Mouse (Mus musculus): Measurements from ENCODE around the gene Itih5. TPM values are rescaled to one million over a fixed set of nuclear protein-coding genes. Genes with fewer than 3 reads are reported as not detected.

The Itih5 gene
- polyA plus RNA-seq, 1 experiment from 2014 or later, result 2.5 TPM

DNA sequence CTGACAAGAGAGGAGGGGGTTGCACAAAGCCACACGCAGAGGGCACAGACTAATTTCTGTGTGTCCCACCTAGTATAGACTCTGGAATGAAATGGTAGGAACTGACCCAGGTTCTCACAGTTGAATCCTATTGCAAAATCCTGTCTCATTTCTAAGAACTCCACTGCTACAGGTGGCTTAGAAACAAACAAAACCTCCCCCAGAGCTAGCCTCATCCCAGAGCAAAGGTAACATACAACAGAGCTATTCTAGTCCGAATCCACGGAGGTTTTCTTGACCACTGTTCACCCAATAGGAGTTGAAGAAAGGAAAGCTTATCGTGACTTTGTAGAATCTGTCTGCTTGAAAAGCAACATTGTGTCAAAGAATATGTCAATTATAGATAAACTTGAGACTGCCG lies 130.3 kb downstream of the Itih5 start:
- Histone ChIP-seq H3K4me3 (no peak overlapping the region), H3K27me3 (ENCODE audit: low read depth, poor library complexity, severe bottlenecking) (peaks cover 50% of the 10 kb centered on the region), H3K27ac (no peak overlapping the region), H3K36me3 (no peaks in the 10 kb centered on the region), H3K9me3 (replicated peaks) (no peaks in the 10 kb centered on the region), H3K4me1 (peaks cover 20% of the 10 kb centered on the region)
- 41% methylated on average over 5 of the region's 5 CpGs for WGBS
- no peak for DNase-seq (ENCODE audit: low spot score)

DNA sequence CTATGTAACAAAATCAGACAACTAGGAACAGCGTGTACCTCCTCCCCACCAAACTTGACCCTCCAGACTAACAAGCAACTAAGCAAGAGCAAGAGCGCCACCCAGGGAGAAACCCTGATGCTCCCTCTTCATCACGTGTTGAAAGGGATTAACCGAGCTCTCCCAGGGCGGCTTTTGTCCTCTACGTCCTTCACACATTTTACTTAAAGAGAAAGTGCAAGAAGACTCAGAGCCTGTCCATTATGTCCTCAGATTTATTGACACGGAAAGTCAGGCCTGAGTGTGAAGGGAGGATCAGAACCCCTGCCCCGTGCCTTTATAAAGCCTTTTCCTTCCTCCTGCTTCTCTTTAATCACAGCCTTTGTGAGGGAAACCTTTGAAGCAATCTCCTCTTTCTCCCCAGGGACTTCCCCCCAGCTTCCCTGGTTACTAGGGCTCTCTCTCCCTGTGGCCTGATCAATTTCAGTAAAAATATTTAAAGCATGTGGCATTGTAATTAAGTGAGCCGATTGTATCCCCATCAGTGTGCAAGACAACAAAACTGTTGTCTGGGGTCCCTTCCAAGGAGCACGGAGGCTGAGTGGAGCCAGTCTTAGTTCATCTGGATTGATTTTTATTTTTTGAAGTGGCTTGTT lies 131.4 kb downstream of the Itih5 start:
- no peak overlapping the region for H3K4me3 ChIP-seq
- no peaks in the 10 kb centered on the region for H3K9me3 ChIP-seq (replicated peaks)
- peak; percentile 43 for DNase-seq (ENCODE audit: low spot score)
- 4% methylated on average over 10 of the region's 10 CpGs for WGBS
- peaks cover 20% of the 10 kb centered on the region for H3K4me1 ChIP-seq
- H3K27me3 ChIP-seq (ENCODE audit: low read depth, poor library complexity, severe bottlenecking), result peaks cover 50% of the 10 kb centered on the region
- no peak overlapping the region for H3K27ac ChIP-seq
- no peaks in the 10 kb centered on the region for H3K36me3 ChIP-seq

DNA sequence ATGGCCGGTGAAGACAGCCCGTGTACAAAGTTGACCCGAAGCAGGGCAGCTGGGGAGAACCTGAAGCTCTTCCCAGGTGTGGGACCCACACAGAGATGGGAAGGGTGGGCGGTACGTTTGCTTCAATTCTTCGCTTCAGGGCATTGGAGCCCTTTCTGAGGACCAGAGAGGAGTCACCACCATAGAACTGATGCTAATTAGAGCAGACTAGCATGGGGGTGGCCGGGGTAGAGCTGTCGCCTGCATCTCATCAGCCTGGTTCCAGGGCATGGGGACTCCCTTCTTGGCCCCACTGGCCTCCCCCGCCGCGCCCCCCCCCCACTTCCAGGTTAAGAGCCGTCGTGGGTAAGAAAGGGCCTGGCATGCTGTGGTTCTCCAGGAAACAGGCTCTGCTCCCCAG lies 132.6 kb downstream of the Itih5 start:
- 23% methylated on average over 13 of the region's 13 CpGs for WGBS
- no peak overlapping the region for H3K27ac ChIP-seq
- H3K4me3 ChIP-seq, result no peak overlapping the region
- peaks cover 20% of the 10 kb centered on the region for H3K4me1 ChIP-seq
- no peak for DNase-seq (ENCODE audit: low spot score)
- H3K9me3 ChIP-seq (replicated peaks), result no peaks in the 10 kb centered on the region
- H3K27me3 ChIP-seq (ENCODE audit: low read depth, poor library complexity, severe bottlenecking), result peaks cover 50% of the 10 kb centered on the region
- H3K36me3 ChIP-seq, result no peaks in the 10 kb centered on the region

DNA sequence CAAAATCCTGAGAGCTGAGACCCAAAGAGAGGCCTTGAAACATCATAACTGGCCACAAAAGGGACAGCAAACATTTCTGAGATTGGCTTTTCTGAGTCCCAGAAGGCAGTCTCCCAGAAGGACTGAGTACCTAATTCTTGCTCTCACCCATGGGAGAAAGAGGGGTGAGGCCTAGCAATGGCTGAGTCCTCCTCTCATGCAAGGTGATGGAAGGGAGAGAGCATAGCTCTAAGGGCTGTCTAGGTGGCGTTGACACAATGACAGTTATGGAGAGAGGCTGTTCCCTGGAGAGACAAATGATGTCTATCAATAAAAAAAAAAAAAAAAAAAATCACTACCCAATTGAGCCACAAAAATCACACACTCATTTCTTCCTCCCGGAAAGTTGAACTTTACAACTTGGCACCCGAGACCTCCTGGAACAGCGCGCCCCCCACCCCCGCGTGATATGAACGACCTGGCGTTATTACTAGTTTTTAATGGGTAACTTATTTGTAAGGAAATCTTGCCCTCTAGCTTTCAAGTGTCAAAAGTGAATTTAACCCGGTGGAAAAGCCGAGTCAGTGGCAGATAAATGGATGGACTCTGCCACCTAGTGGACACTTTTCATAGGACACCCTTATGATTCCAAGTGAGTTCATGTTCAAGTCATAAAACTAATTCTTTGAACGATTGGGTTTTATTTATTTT lies 134.9 kb downstream of the Itih5 start:
- 16% methylated on average over 12 of the region's 12 CpGs for WGBS
- DNase-seq (ENCODE audit: low spot score), result peak; percentile 68

DNA sequence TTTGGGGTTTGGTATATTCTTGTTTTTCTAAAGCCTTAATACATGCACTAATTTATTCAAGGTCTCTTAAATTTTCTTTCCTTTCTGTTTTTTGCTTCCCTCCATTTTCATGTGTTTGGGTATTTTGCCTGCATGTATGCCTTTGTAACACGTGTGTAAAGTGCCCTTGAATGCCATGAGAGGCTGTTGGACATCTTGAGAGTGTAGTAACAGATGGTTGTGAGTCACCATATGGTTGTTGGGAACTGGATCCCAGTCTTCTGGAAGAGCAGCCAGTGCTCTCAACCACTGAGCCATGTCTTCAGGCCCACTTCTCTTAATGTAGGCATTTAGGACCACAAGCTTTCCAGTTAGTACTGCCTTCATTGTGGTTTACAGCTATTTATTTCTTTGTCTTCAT lies 135.5 kb downstream of the Itih5 start:
- Histone ChIP-seq H3K27ac (no peak overlapping the region), H3K27me3 (ENCODE audit: low read depth, poor library complexity, severe bottlenecking) (peaks cover 39% of the 10 kb centered on the region), H3K36me3 (no peaks in the 10 kb centered on the region), H3K9me3 (replicated peaks) (no peaks in the 10 kb centered on the region), H3K4me3 (no peak overlapping the region), H3K4me1 (peaks cover 14% of the 10 kb centered on the region)
- WGBS, result 0% methylated on average over 1 of the region's 1 CpGs
- DNase-seq (ENCODE audit: low spot score), result no peak

More for the DNA sequence above, 134.9 kb downstream of the Itih5 start:
- Histone ChIP-seq H3K9me3 (replicated peaks) (no peaks in the 10 kb centered on the region), H3K4me3 (no peak overlapping the region), H3K4me1 (peaks cover 15% of the 10 kb centered on the region), H3K27ac (no peak overlapping the region), H3K36me3 (no peaks in the 10 kb centered on the region), H3K27me3 (ENCODE audit: low read depth, poor library complexity, severe bottlenecking) (peaks cover 45% of the 10 kb centered on the region)

DNA sequence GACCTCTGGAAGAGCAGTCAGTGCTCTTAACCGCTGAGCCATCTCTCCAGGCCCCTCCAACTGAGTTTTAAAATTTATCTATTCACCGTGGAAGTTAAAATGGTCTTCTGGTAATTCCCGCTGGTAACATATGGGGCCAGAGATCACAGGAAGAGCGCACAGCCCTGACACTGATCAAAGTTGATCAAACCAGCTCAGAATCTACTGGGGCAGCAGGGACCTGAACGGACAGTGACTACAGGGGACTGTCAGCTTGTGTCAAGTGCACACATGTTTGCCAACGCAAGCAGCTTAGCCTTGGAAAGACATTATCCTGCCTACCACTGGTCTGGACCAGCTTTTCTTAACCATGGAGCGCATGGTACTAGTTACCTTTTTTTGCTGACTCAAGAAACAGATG lies 136.7 kb downstream of the Itih5 start:
- WGBS, result 84% methylated on average over 7 of the region's 7 CpGs
- Histone ChIP-seq H3K27me3 (ENCODE audit: low read depth, poor library complexity, severe bottlenecking) (peaks cover 28% of the 10 kb centered on the region), H3K4me1 (peaks cover 11% of the 10 kb centered on the region), H3K9me3 (replicated peaks) (no peaks in the 10 kb centered on the region), H3K4me3 (no peak overlapping the region), H3K27ac (no peak overlapping the region), H3K36me3 (no peaks in the 10 kb centered on the region)
- no peak for DNase-seq (ENCODE audit: low spot score)

DNA sequence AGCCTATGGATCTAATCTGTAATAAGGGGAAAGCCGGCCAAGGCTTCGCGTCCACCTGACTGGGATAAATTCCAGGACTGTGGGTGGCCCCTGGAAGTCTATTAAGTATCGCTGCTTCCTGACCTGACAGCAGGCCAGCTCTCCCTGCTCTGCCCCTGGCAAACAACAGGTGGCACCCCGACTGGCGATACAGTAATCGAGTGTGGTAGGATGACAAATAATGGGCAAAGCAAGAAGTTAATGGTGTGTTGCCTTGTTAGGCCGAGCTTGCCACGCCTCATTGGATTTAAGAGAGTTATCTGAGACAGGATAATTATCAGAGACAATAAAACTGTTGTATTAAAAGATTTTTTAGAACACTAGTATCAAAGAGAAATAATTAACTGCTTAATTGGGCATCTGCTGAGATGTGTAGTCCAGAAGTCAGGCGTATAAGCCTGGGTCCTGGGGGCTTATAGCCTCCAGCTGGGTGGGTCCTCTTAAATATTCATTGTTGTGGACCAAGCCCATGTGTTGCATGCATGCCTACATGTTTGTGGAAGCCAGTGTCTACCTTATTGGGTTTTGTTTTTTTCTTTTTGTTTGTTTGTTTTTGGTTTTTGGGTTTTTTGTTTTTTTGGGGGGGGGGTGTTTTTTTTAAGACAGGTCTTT lies 140.3 kb downstream of the Itih5 start:
- Histone ChIP-seq H3K4me1 (peaks cover 16% of the 10 kb centered on the region), H3K4me3 (no peak overlapping the region), H3K27me3 (ENCODE audit: low read depth, poor library complexity, severe bottlenecking) (peaks cover 8% of the 10 kb centered on the region; the same call in 1 of the 2 replicates), H3K27ac (no peak overlapping the region), H3K36me3 (no peaks in the 10 kb centered on the region), H3K9me3 (replicated peaks) (no peaks in the 10 kb centered on the region)
- no peak for DNase-seq (ENCODE audit: low spot score)
- WGBS, result 47% methylated on average over 10 of the region's 10 CpGs

DNA sequence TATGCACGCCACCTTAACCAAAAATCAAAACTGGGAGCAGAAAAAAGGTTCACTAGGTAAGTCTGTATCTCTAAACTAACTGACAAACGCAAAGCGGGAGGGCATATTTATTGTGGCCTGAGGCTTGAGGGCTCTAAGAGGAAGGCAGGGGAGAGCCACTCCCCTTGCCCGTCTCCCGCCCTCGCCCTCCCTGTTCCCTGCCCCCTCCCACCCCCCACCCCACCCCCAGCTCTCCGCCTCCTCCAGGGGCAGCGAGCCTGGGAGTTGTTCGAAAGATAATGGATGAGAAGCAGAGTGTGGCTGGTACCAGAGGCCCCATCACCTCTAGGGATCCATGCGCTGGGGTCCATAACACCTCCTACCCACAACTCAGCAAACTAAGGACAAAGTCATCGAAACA lies 142.5 kb downstream of the Itih5 start:
- peak; percentile 46 for DNase-seq (ENCODE audit: low spot score)
- 5% methylated on average over 11 of the region's 11 CpGs for WGBS
- no peaks in the 10 kb centered on the region for H3K9me3 ChIP-seq (replicated peaks)
- peaks cover 20% of the 10 kb centered on the region for H3K4me1 ChIP-seq
- no peaks in the 10 kb centered on the region for H3K36me3 ChIP-seq
- peak overlapping the region; percentile 38 for H3K4me3 ChIP-seq
- peaks cover 14% of the 10 kb centered on the region; the same call in 1 of the 2 replicates for H3K27me3 ChIP-seq (ENCODE audit: low read depth, poor library complexity, severe bottlenecking)
- H3K27ac ChIP-seq, result no peak overlapping the region

DNA sequence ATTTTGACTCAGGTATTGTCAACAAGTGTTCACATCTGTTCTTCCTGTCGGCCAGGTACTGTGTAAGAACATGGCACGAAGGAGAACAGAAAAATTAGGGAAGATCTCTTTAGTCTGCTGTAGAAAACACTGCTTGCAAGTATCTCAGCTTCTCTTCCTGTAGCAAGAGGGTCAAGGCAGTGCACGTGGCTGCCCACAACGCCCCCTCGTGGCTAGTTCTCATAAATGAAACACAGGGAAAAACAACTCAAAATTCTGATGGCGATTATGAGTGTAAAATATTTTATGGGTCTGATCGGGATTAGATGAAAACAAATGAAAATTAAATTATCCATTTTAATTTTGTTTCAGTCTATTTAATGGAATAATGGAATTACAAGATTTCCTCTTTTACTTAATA lies 146.9 kb downstream of the Itih5 start:
- WGBS, result 53% methylated on average over 7 of the region's 7 CpGs
- no peaks in the 10 kb centered on the region for H3K9me3 ChIP-seq (replicated peaks)
- H3K36me3 ChIP-seq, result no peaks in the 10 kb centered on the region
- H3K27ac ChIP-seq, result no peak overlapping the region
- peaks cover 13% of the 10 kb centered on the region for H3K4me1 ChIP-seq
- DNase-seq (ENCODE audit: low spot score), result no peak
- H3K4me3 ChIP-seq, result no peak overlapping the region
- H3K27me3 ChIP-seq (ENCODE audit: low read depth, poor library complexity, severe bottlenecking), result peaks cover 9% of the 10 kb centered on the region; the same call in 1 of the 2 replicates

DNA sequence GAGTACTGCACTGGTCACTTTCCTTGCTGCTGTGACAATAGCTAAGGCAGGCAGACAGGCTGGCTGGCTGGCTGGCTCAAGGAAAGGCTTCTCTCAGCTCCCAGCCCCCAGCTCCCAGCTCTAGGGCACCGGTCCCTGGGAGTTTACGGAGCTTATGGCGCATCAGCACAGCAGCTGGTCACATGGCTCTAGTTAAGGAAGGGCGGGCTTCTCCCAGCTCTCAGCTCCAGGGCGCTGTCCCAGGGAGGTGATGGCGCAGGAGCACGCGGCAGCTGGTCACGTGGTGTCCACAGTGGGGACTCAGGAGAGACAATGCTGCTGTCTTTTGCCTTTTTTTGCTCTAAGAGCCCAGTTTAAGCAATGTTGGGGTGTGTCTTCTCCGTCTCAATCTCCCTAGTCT lies 147.4 kb downstream of the Itih5 start:
- WGBS, result 40% methylated on average over 10 of the region's 10 CpGs
- H3K27me3 ChIP-seq (ENCODE audit: low read depth, poor library complexity, severe bottlenecking), result peaks cover 9% of the 10 kb centered on the region; the same call in 1 of the 2 replicates
- H3K4me3 ChIP-seq, result no peak overlapping the region
- peak overlapping the region; percentile 26; the same call in 1 of the 2 replicates for H3K27ac ChIP-seq
- peak; percentile 47 for DNase-seq (ENCODE audit: low spot score)
- no peaks in the 10 kb centered on the region for H3K9me3 ChIP-seq (replicated peaks)
- no peaks in the 10 kb centered on the region for H3K36me3 ChIP-seq
- H3K4me1 ChIP-seq, result peaks cover 9% of the 10 kb centered on the region

DNA sequence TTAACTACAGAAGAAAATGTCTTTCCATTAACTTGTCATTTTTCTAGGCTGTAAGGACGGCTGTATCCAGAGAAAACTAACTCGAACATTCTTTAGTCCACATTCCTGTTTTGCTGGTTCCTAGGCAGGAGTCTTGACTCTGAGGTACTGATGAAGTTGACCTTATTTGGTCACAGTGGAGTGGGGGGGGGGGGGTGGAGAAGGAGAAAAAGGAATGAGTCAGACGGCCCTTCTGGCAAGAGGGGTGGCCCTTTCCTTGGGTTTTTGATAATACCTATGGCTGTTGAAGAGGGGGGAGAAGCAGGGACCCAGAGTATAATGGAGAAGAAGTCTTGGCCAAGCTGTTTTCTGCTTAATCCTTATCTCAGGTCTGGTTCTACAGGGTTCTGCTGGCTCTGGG lies 148.0 kb downstream of the Itih5 start:
- Histone ChIP-seq H3K27me3 (ENCODE audit: low read depth, poor library complexity, severe bottlenecking) (peaks cover 9% of the 10 kb centered on the region; the same call in 1 of the 2 replicates), H3K27ac (no peak overlapping the region), H3K36me3 (no peaks in the 10 kb centered on the region), H3K4me3 (no peak overlapping the region), H3K4me1 (peaks cover 5% of the 10 kb centered on the region), H3K9me3 (replicated peaks) (no peaks in the 10 kb centered on the region)
- WGBS, result 84% methylated on average over 3 of the region's 3 CpGs
- no peak for DNase-seq (ENCODE audit: low spot score)

DNA sequence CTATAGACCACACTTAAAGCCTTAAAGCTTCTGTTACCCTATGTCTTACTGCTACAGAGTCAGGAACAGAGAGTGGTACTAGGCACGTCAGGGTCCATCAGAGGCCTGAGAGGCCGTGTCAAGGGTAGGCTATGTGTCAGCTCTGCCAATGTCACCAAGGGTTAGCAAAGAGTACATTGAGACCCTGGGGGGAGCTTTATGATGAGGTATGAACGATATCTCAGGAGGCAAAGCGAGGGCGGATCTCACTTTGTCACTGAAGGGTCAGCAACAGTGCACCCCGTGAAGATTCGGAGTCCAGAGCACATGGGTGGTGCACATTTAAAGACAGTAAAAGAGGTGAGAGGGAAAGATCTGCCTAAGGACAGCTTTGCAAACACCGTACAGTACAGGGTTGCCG lies 148.6 kb downstream of the Itih5 start:
- H3K27ac ChIP-seq, result no peak overlapping the region
- peaks cover 9% of the 10 kb centered on the region; the same call in 1 of the 2 replicates for H3K27me3 ChIP-seq (ENCODE audit: low read depth, poor library complexity, severe bottlenecking)
- H3K4me3 ChIP-seq, result no peak overlapping the region
- H3K36me3 ChIP-seq, result no peaks in the 10 kb centered on the region
- peaks cover 5% of the 10 kb centered on the region for H3K4me1 ChIP-seq
- no peaks in the 10 kb centered on the region for H3K9me3 ChIP-seq (replicated peaks)
- WGBS, result 94% methylated on average over 9 of the region's 9 CpGs
- no peak for DNase-seq (ENCODE audit: low spot score)

DNA sequence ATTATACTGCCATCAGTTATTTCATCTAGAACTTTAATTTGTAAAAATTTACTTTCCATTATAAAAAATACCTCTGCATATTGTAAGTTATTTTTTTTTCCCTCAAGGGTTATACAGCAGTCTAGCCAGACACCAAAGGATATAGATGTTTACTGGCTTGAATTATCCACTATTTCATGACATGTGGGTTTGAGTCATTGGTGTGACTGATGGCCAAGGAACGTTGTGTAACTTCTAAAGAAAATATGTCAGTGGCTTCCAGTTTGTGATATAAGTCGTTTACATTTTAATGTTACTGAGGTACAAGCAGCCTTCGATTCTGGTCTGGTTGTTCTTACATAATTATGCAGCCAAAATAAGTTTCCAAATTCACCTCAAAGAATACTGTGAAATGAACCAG lies 151.5 kb downstream of the Itih5 start:
- DNase-seq (ENCODE audit: low spot score), result no peak
- H3K4me3 ChIP-seq, result no peak overlapping the region
- H3K36me3 ChIP-seq, result no peaks in the 10 kb centered on the region
- 88% methylated on average over 3 of the region's 3 CpGs for WGBS
- peaks cover 5% of the 10 kb centered on the region for H3K4me1 ChIP-seq
- no peak overlapping the region for H3K27ac ChIP-seq
- no peaks in the 10 kb centered on the region for H3K9me3 ChIP-seq (replicated peaks)
- H3K27me3 ChIP-seq (ENCODE audit: low read depth, poor library complexity, severe bottlenecking), result no peaks in the 10 kb centered on the region

Measured in limb, embryonic 10.5 days (tissue).